Mouse (Mus musculus) ES-Bruce4 (cell line): ENCODE measurements around the gene Stk38l.

ENCODE experiments used
- CTCF ChIP-seq: IDR thresholded peaks from one replicate; pipeline ENCODE4 v1.8.1; 2011; ENCODE audit warnings: low read depth, low read length
- EP300 ChIP-seq: IDR thresholded peaks from 2 replicates; pipeline ENCODE4 v1.6.1; 2011; ENCODE audit warnings: low read depth, low read length; ENCODE audit not compliant: insufficient read depth

DNA sequence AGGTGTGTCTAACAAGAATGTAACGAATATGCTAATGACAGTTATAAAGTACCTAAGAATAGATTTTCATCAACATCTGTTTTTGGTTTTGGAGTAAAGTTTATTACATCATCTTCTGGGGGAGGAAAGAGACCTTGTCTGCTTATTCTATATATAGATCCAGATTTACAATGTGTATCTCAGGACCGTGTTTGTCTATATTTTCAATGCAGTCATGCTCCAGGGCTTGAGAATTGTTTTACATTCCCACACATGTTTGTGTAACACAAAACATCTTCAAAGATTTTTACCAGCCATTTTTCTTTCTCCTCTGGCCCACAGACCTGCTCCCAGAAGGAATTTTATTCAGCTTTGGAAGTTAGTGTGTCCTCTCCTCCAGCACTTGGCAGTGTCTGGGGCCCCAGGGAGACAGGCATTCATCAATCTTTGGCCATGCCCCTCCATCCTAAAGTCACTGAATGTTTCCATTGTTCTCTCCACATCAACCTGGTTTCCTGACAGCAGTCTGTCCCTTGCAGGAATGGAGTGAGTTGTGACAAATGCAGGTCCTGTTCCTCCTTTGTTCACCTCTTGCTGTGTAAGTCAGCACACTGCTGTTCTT lies 28.9 kb downstream of the Stk38l start:
- TF ChIP-seq CTCF, result no peak
- no peak for TF ChIP-seq EP300
